Mouse (Mus musculus): ENCODE data around the gene Sec23ip. TPM values are rescaled to one million over a fixed set of nuclear protein-coding genes. Genes with fewer than 3 reads are reported as not detected.
"Not testable (repeated sequence)": the region's sequence is repeated elsewhere in the genome, so short reads cannot be mapped to it uniquely, and the experiment has no call there.

Gene Sec23ip
- polyA plus RNA-seq (2015; fragmentation: Nextera tagmentation; extraction: Ambion mirVana) = 40.4 and 42.2 TPM in 2 replicates

DNA sequence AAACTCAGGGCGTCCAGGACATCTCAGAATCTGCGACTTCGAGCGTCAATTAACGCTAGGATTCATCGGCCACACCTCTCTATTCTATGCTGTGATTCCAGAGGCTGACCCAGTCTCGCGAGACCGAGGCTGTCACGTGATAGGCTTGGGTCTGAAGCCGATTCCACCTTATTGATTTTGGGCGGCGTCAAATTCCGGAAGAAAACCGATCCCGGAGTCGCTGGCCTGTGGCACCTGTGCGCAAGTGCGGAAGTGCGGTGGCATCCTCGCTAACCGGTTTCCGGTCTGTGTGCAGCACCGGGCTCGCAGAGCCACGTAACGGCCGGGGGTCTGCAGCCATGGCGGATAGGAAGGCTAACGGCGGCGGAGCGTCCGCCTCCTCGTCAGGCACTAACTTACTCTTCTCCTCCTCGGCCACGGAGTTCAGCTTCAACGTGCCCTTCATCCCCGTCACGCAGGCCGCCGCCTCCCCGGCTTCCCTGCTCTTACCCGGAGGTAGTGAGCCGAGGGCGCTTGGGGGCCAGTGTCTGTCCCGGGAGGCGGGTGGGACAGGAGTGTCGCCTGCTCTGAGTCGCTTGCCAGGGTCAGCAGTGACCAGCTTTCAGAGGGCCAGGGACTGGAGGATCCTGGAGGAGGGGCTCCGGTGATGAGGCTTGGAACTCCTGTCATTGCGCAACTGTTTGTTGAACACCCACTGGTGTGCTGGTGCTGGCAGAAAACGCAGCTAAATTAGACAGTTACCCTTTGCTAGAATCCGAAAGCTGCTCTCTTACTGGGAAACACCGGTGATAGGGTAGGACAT, at the start of gene Sec23ip:
Sec23ip (plus strand) TSS at position 260 of the 802 bp plus-strand sequence.
- Histone ChIP-seq H3K4me1 (peaks cover 41% of the 10 kb centered on the region), H3K9ac (peak within 1 kb of the TSS; percentile 91), H3K27me3 (0 out of 2 replicates have a peak, but pooled peaks cover 8% of the 10 kb centered on the region), H3K9me3 (no peaks in the 10 kb centered on the region), H3K36me3 (peaks cover 7% of the 10 kb centered on the region), H3K4me3 (peak within 1 kb of the TSS; percentile 97), H3K4me2 (replicated peaks) (peak within 1 kb of the TSS; percentile 80), H3K27ac (peak within 1 kb of the TSS; percentile 33; the same call in 1 of the 2 replicates)
- peak; percentile 90 for ATAC-seq (ENCODE audit: low FRiP score, low read depth)
- under 1% methylated on average over 55 of the region's 55 CpGs for WGBS

DNA sequence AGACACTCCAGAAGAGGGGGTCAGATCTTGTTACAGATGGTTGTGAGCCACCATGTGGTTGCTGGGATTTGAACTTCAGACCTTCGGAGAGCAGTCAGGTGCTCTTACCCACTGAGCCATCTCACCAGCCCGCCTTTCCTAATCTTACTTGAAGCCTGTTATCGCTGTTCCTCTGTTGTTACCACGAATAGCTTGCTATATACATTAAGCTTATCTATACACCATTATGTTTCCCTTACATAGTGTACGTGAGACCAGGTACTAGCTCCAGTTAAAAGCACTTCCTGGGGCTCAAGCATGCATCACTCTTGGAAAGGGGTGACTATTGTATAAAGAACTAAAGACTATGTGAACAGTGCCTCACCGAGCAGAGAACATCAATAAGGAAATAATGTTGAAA, 44.8 kb upstream of the Sec23ip start:
- H3K9me3 ChIP-seq; ATAC-seq (ENCODE audit: low FRiP score, low read depth); H3K27ac ChIP-seq; H3K4me3 ChIP-seq; H3K9ac ChIP-seq; H3K4me2 ChIP-seq (replicated peaks); H3K4me1 ChIP-seq; H3K27me3 ChIP-seq: not testable (repeated sequence)
- 92% methylated on average over 6 of the region's 6 CpGs for WGBS
- peaks cover 86% of the 10 kb centered on the region for H3K36me3 ChIP-seq

DNA sequence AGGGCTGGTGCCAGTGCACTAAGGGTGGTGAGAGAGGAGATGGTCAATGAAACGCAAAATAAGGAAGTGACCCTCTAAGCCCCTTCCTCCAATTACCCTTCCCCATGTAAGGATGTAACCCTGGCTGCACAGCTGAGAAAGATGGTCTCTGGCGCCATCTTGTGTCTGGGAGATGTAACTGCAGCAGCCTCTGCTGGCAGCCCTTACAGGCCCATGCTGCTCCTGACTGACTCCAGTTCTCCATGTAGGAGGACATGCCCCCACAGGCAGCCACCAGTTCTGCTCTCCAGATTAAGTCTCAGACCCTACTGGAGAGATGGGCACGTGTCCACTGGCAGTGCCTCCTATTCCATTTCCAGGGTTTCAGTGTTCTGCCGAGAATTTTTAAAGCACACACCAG, 39.0 kb upstream of the Sec23ip start:
- H3K27ac ChIP-seq = no peak overlapping the region
- H3K36me3 ChIP-seq = peaks cover 96% of the 10 kb centered on the region
- no peak overlapping the region for H3K4me2 ChIP-seq (replicated peaks)
- no peak overlapping the region for H3K9ac ChIP-seq
- WGBS = 25% methylated on average over 4 of the region's 4 CpGs
- H3K9me3 ChIP-seq = no peaks in the 10 kb centered on the region
- H3K4me3 ChIP-seq = no peak overlapping the region
- H3K4me1 ChIP-seq = no peaks in the 10 kb centered on the region
- ATAC-seq (ENCODE audit: low FRiP score, low read depth) = peak; percentile 71; the same call in 1 of the 2 replicates
- no peaks in the 10 kb centered on the region for H3K27me3 ChIP-seq

DNA sequence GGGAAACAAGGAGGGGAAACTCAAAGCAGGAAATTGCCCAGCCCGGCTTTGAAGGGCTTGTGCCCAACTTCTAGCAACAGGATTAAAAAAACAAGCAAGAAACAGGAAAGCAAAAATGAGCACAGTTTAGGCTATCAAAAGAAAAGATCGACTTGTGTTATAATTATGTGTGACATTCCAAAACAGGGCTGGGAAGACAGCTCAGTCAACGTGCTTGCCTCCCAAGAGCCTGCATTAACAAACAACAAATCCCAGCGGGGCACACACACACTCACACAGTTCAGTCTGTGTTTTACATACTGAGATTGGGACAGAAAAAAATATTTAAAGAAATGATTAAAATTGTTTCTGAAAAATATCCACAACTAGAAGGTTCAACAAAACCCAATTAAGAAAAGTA, 26.8 kb upstream of the Sec23ip start:
- Histone ChIP-seq H3K27ac (no peak overlapping the region), H3K4me2 (replicated peaks) (no peak overlapping the region), H3K9ac (no peak overlapping the region), H3K4me1 (no peaks in the 10 kb centered on the region), H3K27me3 (no peaks in the 10 kb centered on the region), H3K36me3 (peaks cover 88% of the 10 kb centered on the region), H3K4me3 (no peak overlapping the region), H3K9me3 (no peaks in the 10 kb centered on the region)
- WGBS = 81% methylated on average over 4 of the region's 4 CpGs
- ATAC-seq (ENCODE audit: low FRiP score, low read depth) = no peak

DNA sequence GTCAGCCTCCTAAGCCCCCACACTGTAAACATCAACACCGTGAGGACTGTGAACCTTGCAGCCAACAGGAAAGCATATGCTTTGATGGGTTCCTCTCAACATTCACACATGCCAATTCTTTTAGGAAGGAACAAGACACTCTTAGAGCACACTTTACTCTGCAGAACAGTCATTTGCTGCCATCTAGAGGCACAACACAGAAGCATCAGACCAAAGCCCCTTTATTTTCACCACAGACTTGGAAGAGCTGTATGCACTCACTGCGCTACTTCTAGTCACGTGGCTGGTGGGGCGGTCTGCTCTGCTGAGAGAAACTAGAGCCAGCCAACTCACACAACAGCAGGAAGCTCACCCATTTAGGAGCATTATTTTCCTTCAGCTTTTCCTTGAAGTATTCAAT, 20.0 kb upstream of the Sec23ip start:
- peak; percentile 82 for ATAC-seq (ENCODE audit: low FRiP score, low read depth)
- H3K4me1 ChIP-seq = 0 out of 2 replicates have a peak, but pooled peaks cover 11% of the 10 kb centered on the region
- no peak overlapping the region for H3K4me3 ChIP-seq
- no peak overlapping the region for H3K4me2 ChIP-seq (replicated peaks)
- 40% methylated on average over 4 of the region's 4 CpGs for WGBS
- H3K27me3 ChIP-seq = no peaks in the 10 kb centered on the region
- no peak overlapping the region for H3K9ac ChIP-seq
- peaks cover 32% of the 10 kb centered on the region for H3K36me3 ChIP-seq
- H3K27ac ChIP-seq = no peak overlapping the region
- H3K9me3 ChIP-seq = no peaks in the 10 kb centered on the region

DNA sequence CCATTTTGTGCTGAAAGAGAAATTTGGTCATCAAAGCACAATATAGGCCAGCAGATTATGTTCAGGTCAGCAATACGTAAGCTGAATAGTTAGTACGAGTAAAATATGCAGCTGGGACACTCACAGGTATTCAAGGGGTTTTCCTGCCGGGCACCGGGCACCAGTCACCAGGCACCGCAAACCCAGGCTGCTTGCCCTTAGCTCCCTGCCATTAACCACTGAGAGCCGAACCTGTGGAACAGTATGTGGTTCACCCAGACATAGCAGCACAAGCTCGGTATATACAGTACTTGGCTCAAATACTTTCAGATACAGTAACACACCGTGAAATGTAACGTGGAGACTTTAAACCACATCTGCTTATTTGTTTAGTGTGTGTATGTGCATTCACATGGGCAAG, 19.6 kb upstream of the Sec23ip start:
- ATAC-seq (ENCODE audit: low FRiP score, low read depth) = no peak
- Histone ChIP-seq H3K4me3 (no peak overlapping the region), H3K36me3 (peaks cover 29% of the 10 kb centered on the region), H3K9me3 (no peaks in the 10 kb centered on the region), H3K9ac (no peak overlapping the region), H3K27me3 (no peaks in the 10 kb centered on the region), H3K4me1 (0 out of 2 replicates have a peak, but pooled peaks cover 11% of the 10 kb centered on the region), H3K27ac (no peak overlapping the region), H3K4me2 (replicated peaks) (no peak overlapping the region)
- 80% methylated on average over 9 of the region's 9 CpGs for WGBS

DNA sequence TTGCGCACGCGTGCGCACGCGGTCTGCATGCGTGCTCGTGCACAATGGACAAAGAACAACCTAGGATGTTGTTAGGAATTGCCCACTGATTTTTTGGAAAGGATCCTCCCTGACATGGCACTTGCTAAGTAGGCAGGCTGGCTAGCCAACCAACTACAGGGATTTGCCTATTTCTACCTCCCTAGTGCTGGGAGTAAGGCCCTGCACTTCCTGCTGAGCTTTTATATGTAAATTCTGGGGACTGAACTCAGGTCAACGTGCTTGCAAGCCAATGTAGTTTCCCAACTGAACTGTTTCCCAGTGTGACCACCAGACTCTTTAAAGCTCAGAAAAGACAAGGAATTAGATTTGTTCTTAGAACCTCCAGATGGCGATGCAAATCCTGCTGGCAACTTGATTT, 17.7 kb upstream of the Sec23ip start:
- Histone ChIP-seq H3K4me1 (0 out of 2 replicates have a peak, but pooled peaks cover 11% of the 10 kb centered on the region), H3K4me2 (replicated peaks) (no peak overlapping the region), H3K27me3 (no peaks in the 10 kb centered on the region), H3K9ac (no peak overlapping the region), H3K27ac (no peak overlapping the region), H3K9me3 (no peaks in the 10 kb centered on the region), H3K4me3 (no peak overlapping the region), H3K36me3 (peaks cover 19% of the 10 kb centered on the region)
- ATAC-seq (ENCODE audit: low FRiP score, low read depth) = no peak
- 72% methylated on average over 10 of the region's 10 CpGs for WGBS

DNA sequence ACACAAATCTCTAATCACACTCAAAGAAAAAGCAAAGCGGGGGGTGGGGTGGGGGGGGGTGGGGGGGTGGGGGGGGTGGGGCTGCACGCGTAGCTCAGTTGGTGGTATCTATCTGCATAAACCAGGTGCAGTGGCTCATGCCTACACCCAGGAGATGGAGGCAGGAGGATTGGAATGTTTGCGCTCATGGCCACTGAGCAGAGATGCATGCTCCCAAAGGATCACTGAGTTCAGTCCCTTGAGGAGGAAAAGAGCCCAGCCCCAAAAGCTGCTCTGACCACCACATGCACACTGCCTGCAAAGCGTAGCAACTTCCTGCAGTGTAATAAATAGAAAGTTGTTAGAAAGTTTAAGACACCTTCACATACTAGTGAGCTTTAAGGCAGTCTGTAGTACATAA, 17.0 kb upstream of the Sec23ip start:
- no peaks in the 10 kb centered on the region for H3K27me3 ChIP-seq
- H3K4me1 ChIP-seq = 0 out of 2 replicates have a peak, but pooled peaks cover 11% of the 10 kb centered on the region
- WGBS = 65% methylated on average over 5 of the region's 5 CpGs
- no peak overlapping the region for H3K4me2 ChIP-seq (replicated peaks)
- H3K9me3 ChIP-seq = no peaks in the 10 kb centered on the region
- H3K36me3 ChIP-seq = peaks cover 12% of the 10 kb centered on the region
- no peak overlapping the region for H3K9ac ChIP-seq
- no peak overlapping the region for H3K27ac ChIP-seq
- ATAC-seq (ENCODE audit: low FRiP score, low read depth) = no peak
- H3K4me3 ChIP-seq = no peak overlapping the region

DNA sequence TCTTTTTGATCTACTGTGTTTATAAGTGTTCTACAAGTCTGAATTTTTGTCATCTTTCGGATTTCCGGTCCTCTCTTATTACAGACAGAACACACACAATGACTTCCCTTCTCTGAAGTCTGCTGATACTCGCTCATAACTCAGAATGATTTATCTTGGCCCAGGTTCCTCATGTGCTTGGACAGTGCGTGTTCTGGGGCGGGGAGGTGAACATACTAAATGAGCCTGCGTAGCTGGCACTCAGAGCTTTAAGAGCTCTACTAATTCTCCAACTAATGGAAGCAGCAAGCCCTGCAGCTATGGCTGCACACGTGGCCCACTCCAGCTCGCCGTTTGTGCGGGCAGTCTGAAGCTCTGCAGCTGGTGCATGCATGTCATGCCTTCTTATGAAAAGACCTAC, 16.0 kb upstream of the Sec23ip start:
- WGBS = 83% methylated on average over 10 of the region's 10 CpGs
- H3K4me3 ChIP-seq = no peak overlapping the region
- H3K9me3 ChIP-seq = no peaks in the 10 kb centered on the region
- no peak overlapping the region for H3K4me2 ChIP-seq (replicated peaks)
- 0 out of 2 replicates have a peak, but pooled peaks cover 11% of the 10 kb centered on the region for H3K4me1 ChIP-seq
- H3K9ac ChIP-seq = no peak overlapping the region
- 0 out of 2 replicates have a peak, but pooled peaks cover 4% of the 10 kb centered on the region for H3K36me3 ChIP-seq
- ATAC-seq (ENCODE audit: low FRiP score, low read depth) = no peak
- no peak overlapping the region for H3K27ac ChIP-seq
- no peaks in the 10 kb centered on the region for H3K27me3 ChIP-seq

DNA sequence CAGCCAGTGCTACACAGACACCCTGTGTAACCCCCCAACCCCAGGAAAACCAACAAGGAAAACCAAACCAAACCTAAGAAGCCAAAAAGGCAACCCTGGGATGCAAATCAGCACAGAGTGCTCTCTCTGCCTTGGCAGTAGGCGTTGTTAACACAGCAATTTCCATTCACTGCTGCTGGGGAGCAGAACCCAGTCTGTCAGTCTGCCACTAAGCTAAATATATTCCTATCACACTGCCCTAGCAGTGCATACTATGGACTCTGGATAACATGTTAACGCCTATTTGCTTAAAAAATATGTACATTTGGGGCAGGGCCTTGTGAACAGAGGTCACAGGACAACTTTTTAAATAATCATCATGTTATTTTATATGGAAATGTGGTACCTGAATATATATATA, 13.2 kb upstream of the Sec23ip start:
- WGBS = 78% methylated on average over 2 of the region's 2 CpGs
- Histone ChIP-seq H3K27me3 (no peaks in the 10 kb centered on the region), H3K4me3 (no peak overlapping the region), H3K9ac (no peak overlapping the region), H3K9me3 (no peaks in the 10 kb centered on the region), H3K4me1 (0 out of 2 replicates have a peak, but pooled peaks cover 5% of the 10 kb centered on the region), H3K4me2 (replicated peaks) (no peak overlapping the region), H3K27ac (no peak overlapping the region), H3K36me3 (peaks cover 4% of the 10 kb centered on the region; the same call in 1 of the 2 replicates)
- ATAC-seq (ENCODE audit: low FRiP score, low read depth) = no peak

DNA sequence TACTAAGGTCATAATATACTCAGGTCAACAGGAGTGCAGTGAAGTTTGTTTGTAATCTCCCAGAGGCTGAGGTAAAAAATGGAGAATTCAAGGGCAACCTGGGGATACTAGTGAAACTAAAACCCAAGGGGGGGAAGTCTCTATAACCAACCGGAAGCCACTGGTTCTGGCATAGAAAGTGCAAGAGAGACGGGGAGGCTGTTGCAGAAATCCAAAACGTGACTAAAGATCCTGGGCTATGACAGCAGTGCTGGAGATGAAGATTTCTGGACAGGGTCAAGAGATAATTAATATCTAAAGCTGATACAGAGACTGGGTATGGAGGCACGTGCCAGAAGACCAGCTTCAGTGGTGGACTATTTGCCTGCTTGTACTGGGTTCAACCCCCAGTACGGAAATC, 6.7 kb upstream of the Sec23ip start:
- no peak overlapping the region for H3K27ac ChIP-seq
- 0 out of 2 replicates have a peak overlapping the region, but pooled peaks have one; percentile 36 for H3K9ac ChIP-seq
- peaks cover 15% of the 10 kb centered on the region for H3K4me1 ChIP-seq
- WGBS = 77% methylated on average over 5 of the region's 5 CpGs
- H3K4me3 ChIP-seq = peak overlapping the region; percentile 99
- H3K4me2 ChIP-seq (replicated peaks) = peak overlapping the region; percentile 88
- H3K9me3 ChIP-seq = no peaks in the 10 kb centered on the region
- 0 out of 2 replicates have a peak, but pooled peaks cover 5% of the 10 kb centered on the region for H3K27me3 ChIP-seq
- H3K36me3 ChIP-seq = peaks cover 4% of the 10 kb centered on the region; the same call in 1 of the 2 replicates
- no peak for ATAC-seq (ENCODE audit: low FRiP score, low read depth)

DNA sequence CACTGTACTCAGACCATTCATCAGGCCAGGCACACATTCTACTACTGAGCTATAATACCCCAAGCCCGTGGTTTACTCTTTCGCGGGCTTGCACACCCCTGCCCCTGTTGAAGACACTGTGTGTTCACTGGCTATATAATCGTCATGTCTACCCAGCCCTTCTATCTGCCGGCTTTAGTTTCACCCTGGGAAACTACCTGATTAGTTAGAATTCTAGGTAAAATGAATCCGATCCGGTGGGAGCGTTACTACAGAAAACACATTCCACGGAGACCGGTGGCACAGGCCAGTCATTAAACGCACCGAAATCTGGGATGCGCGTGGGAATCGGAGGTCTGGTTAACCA, 5.7 kb upstream of the Sec23ip start:
- no peak for ATAC-seq (ENCODE audit: low FRiP score, low read depth)
- H3K9me3 ChIP-seq = no peaks in the 10 kb centered on the region
- peaks cover 16% of the 10 kb centered on the region for H3K4me1 ChIP-seq
- H3K4me2 ChIP-seq (replicated peaks) = peak overlapping the region; percentile 88
- H3K27ac ChIP-seq = no peak overlapping the region
- H3K9ac ChIP-seq = peak overlapping the region; percentile 99
- 0 out of 2 replicates have a peak, but pooled peaks cover 8% of the 10 kb centered on the region for H3K27me3 ChIP-seq
- H3K4me3 ChIP-seq = peak overlapping the region; percentile 99
- under 1% methylated on average over 15 of the region's 15 CpGs for WGBS
- H3K36me3 ChIP-seq = peaks cover 4% of the 10 kb centered on the region; the same call in 1 of the 2 replicates
